Mouse (Mus musculus) testis, adult 2 months (tissue): ENCODE results near the gene Mast4. TPM values are rescaled to one million over a fixed set of nuclear protein-coding genes. Genes with fewer than 3 reads are reported as not detected.

ENCODE experiments used
- H3K27ac ChIP-seq: fragments of 200-500 bp; 2 replicates; pipeline ENCODE4 v1.5.1; 2012; ENCODE audit warnings: low read depth, low read length; ENCODE audit not compliant: control insufficient read depth, insufficient read depth
- H3K27me3 ChIP-seq: fragments of 200-500 bp; 2 replicates; pipeline ENCODE4 v1.6.1; 2012; ENCODE audit warnings: mild to moderate bottlenecking, low read length, moderate library complexity; ENCODE audit not compliant: control insufficient read depth, insufficient read depth
- H3K36me3 ChIP-seq: fragments of 200-500 bp; 2 replicates; pipeline ENCODE4 v1.6.1; 2012; ENCODE audit warnings: mild to moderate bottlenecking, low read length; ENCODE audit not compliant: control insufficient read depth, insufficient read depth
- H3K4me1 ChIP-seq: fragments of 200-500 bp; 2 replicates; pipeline ENCODE4 v1.6.1; 2012; ENCODE audit warnings: low read length; ENCODE audit not compliant: control insufficient read depth, insufficient read depth
- H3K4me3 ChIP-seq: fragments of 200-500 bp; 2 replicates; pipeline ENCODE4 v1.5.1; 2012; ENCODE audit warnings: low read depth, mild to moderate bottlenecking, low read length, moderate library complexity, mixed read lengths; ENCODE audit not compliant: control insufficient read depth
- CTCF ChIP-seq: fragments of 200-500 bp; IDR thresholded peaks from 2 replicates; pipeline ENCODE4 v1.5.1; 2012; ENCODE audit warnings: low read depth, mild to moderate bottlenecking, inconsistent platforms, low read length, moderate library complexity; ENCODE audit not compliant: control insufficient read depth, insufficient read depth, insufficient replicate concordance
- POLR2A ChIP-seq: fragments of 200-500 bp; IDR thresholded peaks from 2 replicates; pipeline ENCODE4 v1.6.1; 2012; ENCODE audit warnings: low read depth, mild to moderate bottlenecking, inconsistent platforms, low read length, moderate library complexity; ENCODE audit not compliant: control insufficient read depth
- polyA plus RNA-seq: library from polyadenylated mRNA; depleted of rRNA; stranded (reverse); fragments of >200 nt; gene quantifications from 2 replicates; pipeline ENCODE4 v1.2.3, GENCODE M21; 2012

Mast4 gene
- polyA plus RNA-seq, 1 experiment, result 5.3 TPM

DNA sequence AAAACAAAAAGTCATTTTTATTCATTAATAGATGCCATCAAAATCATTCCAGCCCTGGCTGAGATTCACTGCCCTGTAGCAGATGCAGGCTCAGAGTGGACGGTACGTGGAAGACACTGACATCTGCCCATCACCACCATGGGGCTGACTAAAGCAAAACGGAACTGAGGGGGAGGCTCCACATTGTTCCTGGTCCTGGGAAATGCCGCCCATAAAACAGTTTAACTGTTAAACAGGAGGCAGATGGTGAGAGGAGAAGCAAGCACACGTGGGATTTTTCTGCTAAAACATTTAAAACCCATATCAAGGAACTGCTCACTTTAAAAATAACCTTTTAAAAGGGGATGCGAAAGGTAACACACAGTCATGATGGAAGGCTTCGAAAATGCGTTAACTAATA is 499.0 kb downstream of the Mast4 start:
- Histone ChIP-seq H3K27me3 (no peaks in the 10 kb centered on the region), H3K4me1 (no peaks in the 10 kb centered on the region), H3K4me3 (no peak overlapping the region), H3K27ac (no peak overlapping the region), H3K36me3 (no peaks in the 10 kb centered on the region)
- TF ChIP-seq CTCF (no peak), POLR2A (no peak)

DNA sequence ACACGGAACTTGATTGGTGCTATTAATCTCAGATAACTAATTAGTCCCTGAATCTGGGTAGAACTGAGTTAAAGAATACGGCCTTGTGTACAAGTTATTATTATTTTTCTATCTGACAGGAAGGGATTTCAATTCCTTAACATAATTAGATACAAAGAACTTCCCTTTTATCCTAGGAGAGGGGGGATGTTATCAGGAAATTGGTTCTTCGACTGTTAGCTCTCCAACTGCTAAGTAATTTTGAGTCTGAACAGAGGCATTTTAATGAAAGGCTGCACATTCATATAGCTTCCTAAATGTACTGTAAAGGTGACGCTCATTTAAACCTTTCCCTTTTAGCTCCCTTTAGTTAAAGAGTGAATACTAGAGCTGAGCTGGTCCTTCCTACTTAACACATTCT is 516.0 kb downstream of the Mast4 start:
- no peaks in the 10 kb centered on the region for H3K4me1 ChIP-seq
- no peaks in the 10 kb centered on the region for H3K36me3 ChIP-seq
- H3K4me3 ChIP-seq, result no peak overlapping the region
- TF ChIP-seq CTCF (no peak), POLR2A (no peak)
- H3K27me3 ChIP-seq, result no peaks in the 10 kb centered on the region
- H3K27ac ChIP-seq, result no peak overlapping the region

DNA sequence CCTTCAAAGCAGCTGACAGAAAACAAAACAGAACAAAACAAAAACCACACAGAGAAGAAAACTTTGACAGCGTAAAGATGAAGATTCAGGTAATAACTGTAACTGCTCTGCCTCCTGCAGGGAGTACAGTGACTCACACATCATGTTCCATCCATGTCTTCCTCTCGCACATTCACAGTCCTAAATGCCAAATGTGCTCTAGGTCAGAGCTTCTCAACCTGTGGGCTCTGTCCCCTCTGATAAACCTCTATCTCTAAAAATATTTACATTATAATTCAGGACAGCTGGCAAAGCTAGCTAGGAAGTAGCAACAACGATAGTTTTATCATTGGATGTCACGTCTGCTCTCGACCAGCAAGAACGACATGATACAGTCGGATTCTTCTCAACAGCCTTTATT is 517.6 kb downstream of the Mast4 start:
- Histone ChIP-seq H3K27me3 (no peaks in the 10 kb centered on the region), H3K36me3 (no peaks in the 10 kb centered on the region), H3K4me3 (no peak overlapping the region), H3K4me1 (no peaks in the 10 kb centered on the region), H3K27ac (no peak overlapping the region)
- no peak for TF ChIP-seq POLR2A
- no peak for TF ChIP-seq CTCF

DNA sequence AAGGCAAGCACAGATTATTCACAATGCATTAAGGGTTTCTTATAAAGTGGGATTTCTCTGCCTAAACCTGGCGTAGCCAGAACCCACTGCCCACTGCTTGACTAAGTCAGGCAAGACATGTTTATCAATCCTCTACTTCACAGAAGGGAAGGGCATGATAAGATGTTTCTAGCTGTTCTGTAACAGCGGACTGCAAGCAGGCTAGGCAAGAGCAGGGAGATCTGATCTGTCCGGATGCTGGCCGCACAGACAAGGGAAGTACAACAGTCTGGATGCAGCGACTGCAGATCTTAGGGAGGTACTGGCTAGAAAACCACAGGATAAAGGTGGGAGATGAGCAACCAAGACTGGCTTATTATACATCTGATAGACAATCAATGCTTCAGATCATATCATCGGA is 519.1 kb downstream of the Mast4 start:
- H3K4me1 ChIP-seq, result peaks cover 2% of the 10 kb centered on the region; the same call in 1 of the 2 replicates
- TF ChIP-seq POLR2A (no peak), CTCF (no peak)
- H3K36me3 ChIP-seq, result no peaks in the 10 kb centered on the region
- H3K27me3 ChIP-seq, result no peaks in the 10 kb centered on the region
- H3K27ac ChIP-seq, result no peak overlapping the region
- no peak overlapping the region for H3K4me3 ChIP-seq

DNA sequence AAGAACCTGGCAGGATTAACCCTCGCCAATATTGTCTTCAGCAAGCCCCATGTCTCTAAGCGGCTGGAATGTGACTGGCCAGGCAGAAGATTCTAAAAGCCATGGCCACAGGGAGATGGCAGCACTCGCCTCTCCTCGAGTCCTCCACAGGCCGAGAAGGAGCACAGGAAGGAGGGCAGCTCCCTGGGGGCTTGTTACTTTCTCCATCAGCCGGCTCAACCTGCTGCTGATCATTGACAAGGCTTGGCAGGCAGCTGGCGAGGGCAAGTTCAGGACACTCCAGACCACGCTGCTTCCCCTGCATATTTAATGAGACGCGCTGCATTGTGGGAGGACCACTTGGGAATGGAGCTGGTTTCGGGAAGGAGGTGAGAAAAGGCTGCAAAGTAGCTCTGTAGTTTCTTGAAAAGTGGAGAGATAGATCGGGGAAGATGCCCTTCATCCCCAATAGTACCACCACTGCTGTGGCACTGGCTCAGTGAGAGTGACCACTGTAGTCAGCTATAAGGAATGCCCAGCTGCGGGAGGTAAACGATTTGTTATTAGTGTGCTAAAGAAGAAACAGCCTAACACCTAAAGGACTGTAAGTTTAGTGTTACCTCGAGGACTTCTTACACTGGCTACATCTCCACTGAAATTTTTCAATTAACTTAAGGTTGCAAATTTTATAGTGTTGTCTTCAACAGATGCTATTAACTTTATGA is 523.0 kb downstream of the Mast4 start:
- no peaks in the 10 kb centered on the region for H3K36me3 ChIP-seq
- H3K27ac ChIP-seq, result peak overlapping the region; percentile 14
- peaks cover 2% of the 10 kb centered on the region; the same call in 1 of the 2 replicates for H3K4me1 ChIP-seq
- peak overlapping the region; percentile 56 for H3K4me3 ChIP-seq
- TF ChIP-seq CTCF, result no peak
- TF ChIP-seq POLR2A, result peak; percentile 45; the same call in 1 of the 2 replicates
- no peaks in the 10 kb centered on the region for H3K27me3 ChIP-seq

DNA sequence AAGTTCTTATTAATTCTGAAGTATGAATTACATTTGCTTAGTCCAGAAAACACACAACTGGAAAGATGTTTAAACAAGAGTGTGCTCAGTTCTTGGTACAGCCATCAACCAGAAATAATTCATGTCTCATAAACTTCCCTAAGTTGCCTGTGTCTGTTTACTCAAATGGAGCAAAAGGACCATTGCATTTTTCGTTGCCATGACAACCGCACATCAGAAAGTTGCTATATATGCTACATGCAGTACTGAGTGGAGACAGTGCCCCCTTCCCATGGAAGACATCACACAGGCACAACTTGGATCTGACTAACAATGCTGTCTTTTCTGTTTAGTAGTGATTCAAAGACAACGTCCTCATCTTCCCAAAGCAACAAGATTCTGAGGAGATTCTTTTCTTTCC is 527.6 kb downstream of the Mast4 start:
- no peak overlapping the region for H3K27ac ChIP-seq
- no peaks in the 10 kb centered on the region for H3K27me3 ChIP-seq
- peaks cover 2% of the 10 kb centered on the region; the same call in 1 of the 2 replicates for H3K4me1 ChIP-seq
- H3K36me3 ChIP-seq, result no peaks in the 10 kb centered on the region
- TF ChIP-seq POLR2A (no peak), CTCF (no peak)
- no peak overlapping the region for H3K4me3 ChIP-seq

DNA sequence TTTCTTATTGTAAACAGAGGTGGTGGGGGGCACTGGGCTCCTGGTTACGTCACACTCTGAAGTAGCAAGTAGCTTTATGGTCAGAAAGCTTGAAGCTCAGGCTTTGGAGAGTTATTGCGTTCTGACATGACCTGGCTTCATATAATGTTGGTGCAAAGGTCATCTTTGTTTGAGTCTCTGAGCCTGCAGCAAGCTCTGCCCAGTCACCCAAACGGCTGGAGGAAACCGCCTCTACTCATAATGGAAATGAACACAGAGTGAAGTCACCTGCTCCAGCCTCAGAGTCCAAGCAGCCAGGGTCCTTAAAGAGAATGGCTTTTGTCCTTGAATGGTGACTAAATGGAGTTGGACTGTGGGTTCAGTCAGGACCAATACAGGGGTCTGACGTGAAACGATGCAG is 529.1 kb downstream of the Mast4 start:
- Histone ChIP-seq H3K27ac (no peak overlapping the region), H3K27me3 (no peaks in the 10 kb centered on the region), H3K36me3 (no peaks in the 10 kb centered on the region), H3K4me3 (no peak overlapping the region), H3K4me1 (no peaks in the 10 kb centered on the region)
- TF ChIP-seq POLR2A (no peak), CTCF (no peak)
